Mouse (Mus musculus) left cerebral cortex, adult 18-20 months (tissue): Measurements from ENCODE around the gene 1110032A03Rik. TPM values are rescaled to one million over a fixed set of nuclear protein-coding genes. Genes with fewer than 3 reads are reported as not detected.
A peak's percentile ranks its signal among the peaks of the same experiment; 100 is the strongest.

ENCODE experiments used
- DNase-seq, 2 experiments: peaks; one replicate each; pipeline ENCODE4 v3.0.0; 2021 to 2022; ENCODE audit warnings: low spot score in 2 of 2, mixed read lengths in 1 of 2
- long read RNA-seq, 2 experiments: library from polyadenylated mRNA; stranded (forward); transcript quantifications; one replicate each; pipeline ENCODE4 v2.0.0; 2021
- total RNA-seq, 2 experiments: library from RNA; stranded (reverse); gene quantifications; 2 replicates each; pipeline ENCODE4 v1.2.3; 2021

The 1110032A03Rik gene
- total RNA-seq: 10 to 100 TPM; 33.6 to 37.6 TPM
- long read RNA-seq, experiment 1, transcript 1110032A03Rik-201 (4 exons, 2,082 nt): major isoform, 26 of 34 reads
- long read RNA-seq, experiment 1, partial matches to known transcripts: 3 of 34 reads
- long read RNA-seq, experiment 1, other reads (novel, unspliced or antisense): 4 of 34 reads
- long read RNA-seq, experiment 2, transcript 1110032A03Rik-201 (4 exons, 2,082 nt): major isoform, 15 of 24 reads
- long read RNA-seq, experiment 2, partial matches to known transcripts: 3 of 24 reads
- long read RNA-seq, experiment 2, other reads (novel, unspliced or antisense): 6 of 24 reads

DNA sequence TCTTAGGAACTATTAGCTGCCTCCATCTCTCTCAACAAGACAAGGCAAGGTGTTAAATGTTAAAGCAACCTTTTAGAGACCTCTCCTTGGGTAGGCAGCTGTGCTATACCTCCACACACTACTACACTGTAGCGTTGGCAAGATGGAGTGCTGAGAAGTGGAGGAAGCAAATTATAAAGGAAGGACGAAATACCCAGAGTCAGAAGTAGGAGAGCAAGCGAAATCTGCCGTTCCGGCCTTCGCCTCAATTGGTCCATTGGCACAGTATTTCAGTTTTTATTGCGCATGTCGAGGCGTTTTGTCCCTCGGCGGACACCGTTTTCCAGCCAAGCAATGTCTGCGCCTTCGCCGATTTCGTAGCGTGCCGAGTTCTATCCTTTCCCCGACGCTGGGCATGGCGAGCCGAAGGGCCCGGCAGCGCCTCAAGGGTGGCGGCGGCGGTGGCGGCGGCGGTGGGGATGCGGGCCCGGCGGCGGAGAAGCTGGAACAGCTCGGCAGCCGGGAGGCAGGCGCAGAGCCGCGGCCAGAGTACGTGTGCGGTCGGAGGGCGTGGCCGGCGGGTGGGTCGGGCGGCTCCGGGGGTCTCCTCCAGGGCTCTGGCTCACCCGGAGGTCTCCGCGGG lies at the start of gene 1110032A03Rik, which contains the start of gene Alg9:
1110032A03Rik (minus strand) TSS at position 530 of the 622 bp plus-strand sequence.
Alg9 (plus strand) TSS at position 29 of the 622 bp plus-strand sequence.
- DNase-seq: peak; percentile 92

DNA sequence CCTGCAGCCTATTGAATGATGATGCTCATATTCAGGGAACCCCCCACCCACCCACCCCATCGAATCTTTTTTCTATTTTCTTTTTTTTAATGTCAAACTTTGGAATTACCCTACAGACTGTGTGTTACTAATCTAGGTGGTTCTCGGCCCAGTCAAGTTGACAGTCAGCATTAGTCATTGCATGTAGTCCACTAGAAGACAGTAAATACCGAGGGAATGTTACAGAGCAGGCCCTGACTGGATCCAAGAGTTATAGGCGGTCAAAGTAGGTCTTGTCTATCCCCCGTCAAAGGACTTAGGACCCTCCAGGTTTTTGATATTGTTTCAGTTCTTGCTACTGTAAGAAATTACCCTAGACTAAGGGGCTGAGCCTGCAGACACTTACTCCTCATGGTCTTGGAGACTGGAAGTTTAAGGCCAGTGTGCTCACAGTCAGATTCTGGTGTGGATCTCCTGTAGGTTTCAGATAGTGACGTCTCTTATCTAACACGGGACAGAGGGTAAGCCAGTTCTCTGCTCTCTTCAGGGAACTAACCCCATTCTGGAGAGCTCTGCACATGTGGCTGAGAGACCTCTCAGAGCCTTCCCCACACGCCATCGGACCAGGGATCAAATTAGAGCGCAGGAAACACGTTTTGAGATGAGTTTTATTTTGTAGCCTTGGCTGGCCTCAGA lies 48.6 kb upstream of the 1110032A03Rik start:
- no peak for DNase-seq

DNA sequence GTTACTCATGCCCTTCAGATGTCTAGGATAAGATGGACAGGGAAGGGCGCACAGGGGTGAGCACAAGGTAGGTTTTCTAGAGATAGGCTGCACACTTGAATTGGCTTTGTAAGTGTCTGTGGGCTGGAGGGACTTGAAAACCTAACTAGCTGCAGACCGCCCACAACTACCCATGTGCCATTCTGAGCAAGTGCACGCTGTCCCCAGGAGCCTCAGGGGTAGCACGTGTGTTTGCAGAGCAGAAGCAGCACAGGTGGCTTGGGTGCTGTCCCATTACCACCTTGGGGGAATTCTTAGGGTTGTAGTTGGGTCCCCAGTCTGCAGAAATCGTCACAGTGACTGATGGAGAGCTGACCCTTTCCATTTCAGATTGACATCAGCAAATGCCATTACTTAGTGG lies 46.9 kb upstream of the 1110032A03Rik start:
- no peak for DNase-seq

DNA sequence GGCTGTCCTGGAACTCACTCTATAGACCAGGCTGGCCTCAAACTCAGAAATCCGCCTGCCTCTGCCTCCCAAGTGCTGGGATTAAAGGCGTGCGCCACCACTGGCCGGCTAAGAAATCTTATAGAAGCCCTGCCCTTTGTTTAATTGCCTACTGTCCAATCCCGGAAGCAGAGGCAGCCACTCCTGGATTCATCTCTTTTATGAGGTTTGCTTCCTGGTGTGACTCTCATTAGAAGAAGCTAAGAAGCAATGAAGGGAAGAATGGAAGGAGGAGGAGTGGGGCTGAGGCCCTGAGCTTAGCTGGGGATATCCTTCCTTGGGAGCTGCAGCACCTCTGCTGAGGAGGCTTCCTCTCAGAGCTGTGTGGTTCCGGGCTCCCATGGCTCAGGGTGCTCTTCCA lies 46.3 kb upstream of the 1110032A03Rik start:
- no peak for DNase-seq

DNA sequence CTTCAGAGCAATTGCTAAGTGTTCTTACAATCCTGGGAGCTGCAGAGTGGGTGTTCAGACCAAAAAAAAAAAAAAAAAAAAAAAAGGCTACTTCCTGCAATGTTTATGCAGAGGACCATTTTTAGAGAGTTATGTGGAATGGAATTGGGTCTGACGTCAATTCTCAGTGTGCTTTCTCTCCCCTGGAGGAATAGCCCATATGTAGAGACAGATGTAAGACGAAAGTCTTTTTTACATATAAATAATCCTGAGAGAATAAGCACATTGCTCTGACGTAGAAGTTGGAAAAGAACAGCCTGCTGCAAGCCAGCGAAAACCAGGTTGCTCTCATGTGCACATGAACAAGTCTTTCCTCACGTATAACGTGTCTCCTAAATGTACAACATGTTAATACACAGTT lies 44.4 kb upstream of the 1110032A03Rik start:
- peak; percentile 30 to 34 for DNase-seq

DNA sequence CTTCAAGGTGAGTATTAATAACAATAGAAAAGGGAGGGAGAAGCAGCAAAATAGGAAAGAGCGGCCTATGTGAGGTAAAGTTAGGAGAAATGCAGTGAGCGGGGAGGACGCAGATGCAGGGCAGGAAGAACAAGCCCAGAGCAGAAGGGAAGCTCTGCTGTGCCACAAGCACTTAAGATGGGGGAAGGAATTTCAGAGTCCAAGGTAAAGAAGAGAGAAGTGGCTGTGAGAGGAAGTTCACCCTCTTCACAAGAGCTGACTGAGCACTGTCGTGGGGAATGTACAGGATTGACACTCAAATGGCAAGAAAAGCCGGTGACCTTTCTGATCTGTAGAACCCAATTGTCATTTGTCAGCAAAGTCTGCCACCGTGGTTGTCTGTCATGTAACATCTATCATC lies 42.7 kb upstream of the 1110032A03Rik start:
- DNase-seq: no peak

DNA sequence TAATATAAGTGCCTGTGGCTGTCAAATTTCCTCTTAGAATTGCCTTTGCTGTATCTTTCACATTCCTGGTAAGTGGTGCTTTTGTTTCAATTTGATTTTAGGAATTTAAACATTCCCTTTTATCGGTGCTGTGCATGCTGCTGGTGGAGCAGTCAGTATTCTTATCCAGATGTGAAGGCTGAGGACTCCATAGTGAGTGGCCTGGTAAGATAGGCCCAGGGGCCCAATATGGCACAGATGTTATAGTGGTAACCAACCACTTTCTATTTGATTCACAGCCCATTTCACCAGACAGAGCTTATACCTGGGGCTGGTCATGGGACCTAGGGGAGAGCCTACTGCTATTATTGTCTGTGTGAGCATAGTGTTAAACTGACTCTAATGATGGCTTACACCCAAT lies 41.2 kb upstream of the 1110032A03Rik start:
- DNase-seq: no peak

DNA sequence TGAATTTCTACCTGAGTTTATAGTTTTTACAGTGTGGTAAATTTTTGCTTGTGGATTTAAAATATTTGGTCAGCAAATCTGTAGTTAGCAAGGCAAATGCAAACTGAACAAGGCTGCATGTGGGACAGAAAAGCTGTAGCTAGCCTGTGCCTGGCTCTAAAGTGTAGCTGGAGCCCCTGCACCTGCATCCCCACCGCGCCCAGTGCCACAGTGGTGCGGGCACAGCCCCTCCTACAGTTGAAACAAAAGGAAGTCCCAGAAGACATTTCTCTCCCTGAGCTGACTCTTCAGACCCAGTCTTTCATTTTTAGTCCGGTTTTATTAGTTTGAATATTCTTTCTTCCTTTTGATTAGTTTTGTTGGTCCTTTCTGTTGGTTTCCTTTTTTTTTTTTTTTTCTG lies 40.3 kb upstream of the 1110032A03Rik start:
- DNase-seq: no peak

DNA sequence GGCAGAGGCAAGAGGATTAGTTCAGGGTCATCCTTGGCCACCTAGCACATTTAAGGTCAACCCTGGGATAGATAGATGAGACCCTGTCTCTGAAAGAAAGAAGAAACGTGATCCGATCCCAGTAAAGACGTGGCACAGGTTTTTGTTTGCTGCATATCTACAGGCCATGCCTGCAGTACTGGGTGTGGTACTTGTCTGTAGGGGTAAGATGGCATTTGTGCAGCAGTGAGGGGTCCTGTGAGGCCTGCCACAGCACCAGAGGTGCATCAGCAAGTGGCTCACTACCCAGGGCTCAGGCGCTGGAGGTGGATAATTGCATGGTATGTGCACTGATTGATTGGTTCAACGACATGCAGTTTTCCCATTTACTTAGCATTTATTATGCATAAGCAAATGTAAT lies 38.5 kb upstream of the 1110032A03Rik start:
- DNase-seq: no peak

DNA sequence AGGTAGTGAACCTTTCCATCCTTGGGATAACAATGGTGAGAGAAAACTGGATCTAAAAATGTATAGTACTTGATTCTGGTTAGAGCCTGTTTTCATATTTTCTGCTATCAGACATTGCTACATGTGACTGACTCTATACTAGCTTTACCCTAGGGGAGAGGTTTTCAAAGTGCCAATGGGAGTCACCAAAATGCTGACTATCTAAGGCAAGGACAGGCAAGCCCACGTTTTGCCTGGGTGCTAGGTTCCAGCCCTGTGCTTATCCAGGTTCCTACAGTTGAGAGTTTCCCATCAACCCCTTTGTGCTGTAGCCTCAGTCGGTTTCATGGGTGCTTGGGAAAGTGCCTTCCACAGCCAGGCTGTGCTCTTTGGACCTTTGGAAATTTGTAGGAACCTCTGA lies 36.4 kb upstream of the 1110032A03Rik start:
- no peak for DNase-seq

DNA sequence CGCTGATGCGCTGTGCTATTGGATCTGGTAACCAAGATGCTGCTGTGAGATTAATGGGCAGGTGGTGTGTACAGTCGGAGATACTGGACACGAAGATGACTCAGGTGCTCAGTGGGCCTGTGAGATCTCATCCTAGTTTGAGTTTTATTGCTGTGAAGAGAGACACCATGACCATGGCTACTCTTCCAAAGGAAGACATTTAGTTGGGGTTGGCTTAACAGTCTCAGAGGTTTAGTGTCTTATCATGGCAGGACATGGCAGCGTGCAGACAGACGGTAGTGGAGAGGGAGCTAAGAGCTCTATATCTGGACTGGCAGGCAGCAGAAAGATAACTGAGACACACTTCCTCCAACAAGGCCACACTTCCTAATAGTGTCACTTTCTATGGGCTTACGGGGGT lies 35.9 kb upstream of the 1110032A03Rik start:
- DNase-seq: no peak

DNA sequence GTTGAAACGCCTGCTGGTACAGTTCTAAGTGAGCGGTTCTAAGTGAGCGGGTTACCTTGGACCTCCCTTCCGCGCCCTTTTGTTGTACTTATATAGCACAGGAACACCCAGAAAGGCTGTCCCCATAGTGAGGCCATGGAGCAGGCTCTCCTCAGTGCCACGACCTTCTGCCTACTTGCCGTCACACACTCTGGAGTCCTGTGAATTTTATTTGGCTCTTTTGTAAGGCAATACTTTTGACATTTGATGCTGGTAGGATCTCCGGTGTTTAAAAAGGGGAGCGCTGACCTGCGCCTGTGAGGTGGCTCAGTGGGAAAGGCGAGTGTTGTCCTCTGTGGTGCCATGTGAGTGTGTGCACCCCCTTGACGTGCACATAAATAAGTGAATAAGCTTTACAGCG lies 33.8 kb upstream of the 1110032A03Rik start:
- no peak for DNase-seq

DNA sequence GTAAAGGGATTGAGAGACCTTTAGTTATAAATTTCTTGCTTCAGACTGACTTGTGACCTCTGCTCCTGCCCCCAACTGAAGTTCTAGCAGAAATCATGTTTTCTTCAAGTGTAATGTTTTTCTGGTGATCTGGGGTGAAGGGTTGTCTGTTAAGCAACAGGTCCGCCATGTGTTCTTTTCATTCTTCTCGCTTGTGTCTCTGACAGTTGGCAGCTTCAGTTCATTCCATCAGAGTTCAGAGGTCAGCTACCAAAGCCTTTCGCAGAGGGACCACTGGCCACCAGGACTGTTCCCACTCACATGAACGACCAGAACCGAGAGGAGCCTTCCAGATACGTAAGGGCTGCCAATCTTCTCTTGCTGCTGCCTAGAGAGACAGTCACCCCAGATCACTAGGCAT lies 33.2 kb upstream of the 1110032A03Rik start:
- no peak for DNase-seq

DNA sequence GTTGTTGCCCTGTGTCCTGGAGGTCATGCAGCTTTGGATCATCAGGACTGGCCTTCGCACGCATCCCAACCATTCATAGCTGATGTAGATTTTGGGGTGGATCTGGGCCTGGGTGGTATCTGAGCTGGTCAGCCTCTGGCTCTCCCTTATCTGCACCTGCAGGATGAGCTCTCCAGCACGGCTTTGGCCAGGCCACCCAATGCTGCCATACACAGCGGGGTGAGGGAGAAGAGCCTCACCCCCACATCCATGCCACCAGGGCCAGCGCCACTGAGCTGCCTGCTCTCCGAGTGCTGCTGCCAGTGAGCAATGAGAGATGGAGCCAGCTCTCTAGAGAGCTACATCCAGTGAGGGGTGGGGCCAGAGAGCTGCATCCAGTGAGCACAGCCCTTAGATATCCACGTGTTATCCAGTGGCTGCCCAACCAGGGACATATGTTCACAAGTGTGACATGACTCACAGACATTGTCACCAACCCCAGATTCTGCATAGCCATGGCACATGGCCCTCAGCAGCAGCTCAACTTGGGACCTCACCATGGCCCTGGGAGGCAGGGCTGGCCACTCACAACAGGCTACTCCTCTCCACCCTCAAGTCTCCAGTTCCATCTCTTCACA lies 27.8 kb upstream of the 1110032A03Rik start:
- DNase-seq: no peak

DNA sequence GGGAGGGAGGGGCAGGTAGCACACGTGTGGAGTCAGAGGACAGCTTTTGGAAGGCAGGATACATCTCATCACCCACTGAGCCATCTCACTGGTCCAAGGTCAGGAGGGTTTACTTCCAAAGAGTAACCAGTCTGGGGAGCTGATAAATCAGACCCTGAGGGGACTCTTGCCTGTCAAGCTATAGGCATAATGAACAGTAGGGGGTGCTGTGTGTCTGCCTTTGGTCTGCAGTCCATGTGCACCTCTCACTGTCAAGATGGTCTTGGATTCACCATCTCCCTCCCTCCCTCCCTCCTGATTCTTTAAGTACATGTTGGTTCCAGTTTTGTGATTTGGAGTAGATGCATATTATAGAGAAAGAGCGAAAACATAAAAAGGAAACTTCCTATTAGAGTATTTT lies 25.7 kb upstream of the 1110032A03Rik start:
- peak in 1 of 2 experiments; percentile 53 for DNase-seq

DNA sequence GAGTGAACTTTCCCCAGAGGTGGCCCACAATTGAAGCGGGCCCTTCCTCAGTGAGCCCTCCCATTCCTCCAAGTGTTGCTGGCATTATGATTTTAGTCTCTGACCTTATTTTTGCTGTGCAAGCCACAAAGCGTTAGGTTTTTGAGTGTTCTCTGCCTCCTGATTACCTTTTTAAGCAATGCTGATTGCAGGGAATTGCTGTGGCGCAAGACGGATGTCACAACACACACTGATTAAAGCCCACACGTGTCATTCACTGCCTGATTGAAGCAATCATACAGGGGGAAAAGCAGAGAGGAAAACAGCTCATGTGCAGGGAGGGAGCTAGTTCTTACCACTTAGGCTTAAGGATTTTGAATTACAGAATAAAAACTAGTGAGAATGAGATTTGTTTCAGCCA lies 23.0 kb upstream of the 1110032A03Rik start:
- DNase-seq: no peak

DNA sequence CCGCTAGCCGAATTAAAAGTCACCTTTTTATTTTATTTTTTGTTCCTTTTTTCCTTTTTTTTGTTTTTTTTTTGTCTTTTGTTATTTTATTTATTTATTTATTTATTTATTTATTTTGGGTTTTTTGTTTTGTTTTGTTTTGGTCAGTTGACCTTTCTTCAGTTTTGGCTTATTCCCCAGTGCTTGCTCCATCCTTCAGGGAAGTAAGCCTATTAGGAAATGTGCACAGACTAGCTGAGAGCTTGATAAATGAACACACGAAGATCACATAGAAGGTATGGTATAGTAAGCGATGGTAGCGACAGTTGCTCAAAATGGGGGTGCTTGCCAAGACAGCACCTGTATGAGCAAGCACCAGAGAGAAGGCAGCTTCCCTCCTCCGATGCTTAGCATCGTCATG lies 22.3 kb upstream of the 1110032A03Rik start:
- no peak for DNase-seq

DNA sequence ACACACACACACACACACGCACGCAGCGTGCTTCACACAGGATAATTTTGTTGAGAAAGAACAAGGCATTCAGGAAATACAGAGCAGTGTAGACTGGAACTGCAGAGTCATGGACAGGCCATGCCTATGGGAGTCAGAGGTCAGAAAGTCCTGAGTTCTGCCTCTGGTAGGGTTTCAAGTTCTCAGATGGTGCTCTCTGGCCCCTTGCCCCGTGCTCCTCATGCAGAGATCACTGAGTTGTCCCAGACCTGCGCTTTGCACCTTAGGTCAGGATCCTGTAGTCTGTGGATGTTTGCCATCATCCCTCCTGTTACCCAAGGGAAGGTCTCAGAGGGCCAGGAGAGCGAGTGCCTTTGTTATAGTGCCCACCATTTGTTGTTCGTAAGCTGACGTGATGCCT lies 21.5 kb upstream of the 1110032A03Rik start:
- DNase-seq: no peak

DNA sequence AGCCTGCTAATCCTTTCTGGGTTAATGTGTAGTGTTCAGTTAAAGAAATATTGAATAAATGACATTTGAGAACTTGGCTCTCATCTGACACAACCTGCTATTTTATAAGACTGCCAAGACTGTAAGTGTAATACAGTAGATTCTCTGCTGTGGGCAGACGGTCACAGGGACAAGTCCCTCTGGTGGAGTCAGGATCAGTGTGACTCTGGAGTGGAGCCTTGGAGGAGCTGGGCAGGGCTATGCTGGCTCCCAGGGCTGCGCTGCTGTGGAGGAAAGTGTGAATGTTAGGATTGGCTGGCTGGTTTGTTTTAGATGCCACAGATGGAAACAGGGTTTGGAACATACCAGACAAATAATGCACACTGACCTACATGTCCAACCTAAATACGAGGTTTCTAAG lies 19.9 kb upstream of the 1110032A03Rik start:
- no peak for DNase-seq

DNA sequence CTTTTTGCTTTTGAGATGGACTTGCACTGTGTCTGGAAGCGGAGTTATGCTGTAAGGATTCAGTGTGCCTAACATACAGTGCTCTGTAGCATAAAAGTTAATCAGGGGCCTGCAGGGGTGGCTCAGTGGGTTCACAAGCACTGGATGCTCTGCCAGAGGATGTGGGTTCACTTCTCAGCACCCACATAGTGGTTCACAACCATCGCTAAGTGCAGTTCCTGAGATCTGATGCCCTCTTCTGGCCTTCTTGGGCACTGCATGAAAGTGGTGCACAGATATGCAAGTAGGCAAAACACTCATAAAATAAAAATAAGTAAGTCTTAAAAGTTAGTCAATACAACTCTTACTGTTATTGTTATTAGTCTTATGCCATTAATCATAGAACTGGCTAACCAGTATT lies 6.8 kb upstream of the 1110032A03Rik start:
- DNase-seq: peak in 1 of 2 experiments; percentile 30

DNA sequence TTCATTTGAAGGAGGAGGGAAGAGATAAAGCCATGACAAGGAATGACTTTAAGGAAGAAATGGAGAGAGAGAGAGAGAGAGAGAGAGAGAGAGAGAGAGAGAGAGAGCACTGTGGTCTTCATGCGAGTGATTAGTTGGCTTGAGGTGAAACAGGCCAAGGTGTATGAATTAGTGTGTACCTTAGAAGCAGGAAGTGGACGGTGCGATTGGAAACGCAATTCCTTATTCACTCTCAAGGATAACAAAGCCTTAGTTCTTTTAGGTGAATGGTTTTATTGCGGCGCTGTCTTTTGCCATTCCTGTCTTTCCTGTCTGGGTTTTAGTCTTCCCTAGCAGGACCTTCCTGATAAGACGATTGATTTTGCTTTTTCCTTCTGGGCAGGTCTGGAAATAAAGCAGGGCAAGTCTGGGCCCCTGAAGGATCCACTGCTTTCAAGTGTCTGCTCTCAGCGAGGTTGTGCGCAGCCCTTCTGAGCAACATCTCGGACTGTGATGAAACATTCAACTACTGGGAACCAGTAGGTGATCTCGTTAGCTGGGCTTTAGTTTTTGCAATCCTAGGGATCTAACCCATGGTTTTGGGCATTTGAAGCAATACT lies 941 bp upstream of the 1110032A03Rik start:
- no peak for DNase-seq
